Mouse (Mus musculus) stomach, postnatal 0 days (tissue): ENCODE measurements around the gene Gpn3. TPM values are rescaled to one million over a fixed set of nuclear protein-coding genes. Genes with fewer than 3 reads are reported as not detected.
A peak's percentile ranks its signal among the peaks of the same experiment; 100 is the strongest.

Source experiments
- ATAC-seq: fragments of 200-750 bp; cut with Nextera tagmentation; 2 replicates; pipeline ENCODE4 v1.8.0; 2017; ENCODE audit not compliant: low FRiP score, low TSS enrichment
- DNase-seq: peaks from one replicate; pipeline ENCODE4 v3.0.0-alpha.2; 2016; ENCODE audit warnings: low spot score
- H3K27ac ChIP-seq: fragments of 300-500 bp; sonication (generic); replicated peaks from 2 replicates; pipeline ENCODE4 v1.5.1; 2014; ENCODE audit warnings: mild to moderate bottlenecking, control low read depth
- H3K27me3 ChIP-seq: fragments of 300-500 bp; sonication (generic); 2 replicates; pipeline ENCODE4 v1.6.1; 2014; ENCODE audit warnings: low read length; ENCODE audit not compliant: control insufficient read depth, insufficient read depth
- H3K36me3 ChIP-seq: fragments of 300-500 bp; sonication (generic); 2 replicates; pipeline ENCODE4 v1.6.1; 2014; ENCODE audit warnings: low read length, mixed read lengths; ENCODE audit not compliant: control insufficient read depth, insufficient read depth
- H3K4me1 ChIP-seq: fragments of 300-500 bp; sonication (generic); replicated peaks from 2 replicates; pipeline ENCODE4 v1.6.1; 2014; ENCODE audit warnings: antibody characterized with exemption; ENCODE audit not compliant: control insufficient read depth, insufficient read depth
- H3K4me2 ChIP-seq: fragments of 300-500 bp; sonication (generic); replicated peaks from 2 replicates; pipeline ENCODE4 v1.6.1; 2014; ENCODE audit warnings: low read depth, mild to moderate bottlenecking, control low read depth, moderate library complexity
- H3K4me3 ChIP-seq: fragments of 300-500 bp; sonication (generic); 2 replicates; pipeline ENCODE4 v1.5.1; 2014; ENCODE audit warnings: low read depth, low read length, control low read depth
- H3K9ac ChIP-seq: fragments of 300-500 bp; sonication (generic); 2 replicates; pipeline ENCODE4 v1.6.1; 2014; ENCODE audit warnings: mild to moderate bottlenecking, low read length, control low read depth, mixed read lengths
- H3K9me3 ChIP-seq: fragments of 300-500 bp; sonication (generic); 2 replicates; pipeline ENCODE4 v1.6.1; 2016; ENCODE audit warnings: low read length; ENCODE audit not compliant: control insufficient read depth
- CTCF ChIP-seq: IDR thresholded peaks from 2 replicates; pipeline ENCODE4 v1.5.1; 2016; ENCODE audit warnings: antibody characterized with exemption, low read depth, mild to moderate bottlenecking, moderate library complexity
- EP300 ChIP-seq: optimal IDR thresholded peaks from 2 replicates; pipeline ENCODE3; 2016; ENCODE audit warnings: antibody characterized with exemption
- WGBS: fragments of 180-500 bp; shearing (Covaris S2); extraction: QIAGEN DNeasy Blood & Tissue Kit; methylation state at CpG from one replicate; pipeline ENCODE4 v1.1.7; 2014; 5-methylcytosine and 5-hydroxymethylcytosine counted together
- polyA plus RNA-seq: library from polyadenylated mRNA; unstranded; fragments of >200 nt; fragmentation: Nextera tagmentation; extraction: Ambion mirVana; gene quantifications from 2 replicates; pipeline ENCODE4 v1.2.1, GENCODE M21; 2015

The Gpn3 gene
- polyA plus RNA-seq, 1 experiment from 2014 or later, result 41.5 TPM

- no peak overlapping the region for H3K9ac ChIP-seq
- no peak overlapping the region for H3K4me2 ChIP-seq
- peaks cover 11% of the 10 kb centered on the region for H3K36me3 ChIP-seq
- H3K27me3 ChIP-seq, result no peaks in the 10 kb centered on the region
- peaks cover 3% of the 10 kb centered on the region; the same call in 1 of the 2 replicates for H3K4me1 ChIP-seq
- H3K9me3 ChIP-seq, result no peaks in the 10 kb centered on the region
- ATAC-seq (no peak), DNase-seq (no peak)
- TF ChIP-seq CTCF, result no peak
- TF ChIP-seq EP300, result no peak
- H3K27ac ChIP-seq, result no peak overlapping the region; the same call in 1 of the 2 replicates
- no peak overlapping the region for H3K4me3 ChIP-seq
- WGBS, result 90% methylated on average over 8 of the region's 8 CpGs
Measured at GRCm38 (mm10) chr5:122397495-122397894, 25.8 kb downstream of the Gpn3 start.

DNA sequence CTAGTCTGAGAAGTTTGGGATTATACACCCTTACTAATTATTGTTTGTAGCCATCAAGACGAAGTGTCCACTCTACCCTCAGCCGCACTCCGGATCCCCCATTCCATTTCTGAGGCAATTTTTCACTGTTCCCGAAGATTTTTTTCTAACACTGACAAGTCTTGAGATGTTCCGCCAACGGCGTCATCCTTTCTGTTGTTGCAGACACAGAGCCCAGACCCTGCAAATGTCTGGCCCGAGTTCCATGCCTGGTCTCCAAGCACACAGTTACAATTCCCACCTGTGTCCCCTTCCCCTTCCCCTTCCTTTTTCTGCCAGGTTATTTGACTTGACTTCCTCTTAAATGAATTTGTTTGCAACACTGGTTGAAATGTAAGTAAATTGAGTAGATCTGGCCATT, 28.2 kb downstream of the Gpn3 start:
- Histone ChIP-seq H3K4me3 (no peak overlapping the region), H3K9ac (no peak overlapping the region), H3K4me1 (no peaks in the 10 kb centered on the region), H3K4me2 (no peak overlapping the region), H3K9me3 (no peaks in the 10 kb centered on the region), H3K27me3 (no peaks in the 10 kb centered on the region), H3K36me3 (peaks cover 29% of the 10 kb centered on the region), H3K27ac (no peak overlapping the region)
- TF ChIP-seq CTCF (no peak), EP300 (no peak)
- DNase-seq, result no peak
- WGBS, result 74% methylated on average over 8 of the region's 8 CpGs
- no peak for ATAC-seq

DNA sequence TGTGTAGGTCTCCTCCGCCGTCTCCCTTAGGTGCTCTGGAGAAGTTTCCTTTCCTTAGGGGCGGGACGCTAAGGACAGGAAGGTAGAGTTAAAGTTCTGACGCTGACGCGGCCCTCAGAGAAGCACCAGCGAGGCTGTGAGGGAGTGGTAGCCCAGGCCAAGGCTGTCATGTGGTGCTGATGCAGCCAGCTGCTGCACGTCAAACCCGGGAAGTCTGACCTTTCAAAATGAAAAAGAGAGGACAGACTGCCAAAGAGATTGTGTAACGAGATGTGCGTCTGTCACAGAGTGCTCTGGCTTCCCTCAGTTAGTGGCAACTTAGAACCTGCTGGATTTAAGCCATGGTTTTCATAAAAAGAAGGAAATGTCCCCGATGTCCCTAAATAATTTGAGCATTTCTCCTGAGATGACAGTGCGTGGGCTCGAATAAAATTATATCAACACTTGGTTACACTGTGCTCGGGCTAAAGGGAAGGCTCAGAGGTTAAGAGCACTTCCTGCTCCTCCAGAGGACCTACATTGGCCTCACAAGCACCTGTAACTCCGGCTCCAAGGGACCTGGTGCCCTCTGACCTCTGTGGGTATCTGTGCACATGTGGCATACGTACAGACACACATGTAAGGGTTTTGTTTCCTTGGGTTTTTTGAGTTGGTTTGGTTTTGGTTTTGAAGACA, 29.1 kb downstream of the Gpn3 start:
- H3K27me3 ChIP-seq, result no peaks in the 10 kb centered on the region
- ATAC-seq (peak; percentile 59), DNase-seq (peak; percentile 32)
- TF ChIP-seq EP300, result peak; percentile 45
- TF ChIP-seq CTCF, result no peak
- no peaks in the 10 kb centered on the region for H3K9me3 ChIP-seq
- H3K4me1 ChIP-seq, result no peaks in the 10 kb centered on the region
- peaks cover 36% of the 10 kb centered on the region for H3K36me3 ChIP-seq
- WGBS, result 47% methylated on average over 18 of the region's 18 CpGs
- H3K4me2 ChIP-seq, result no peak overlapping the region
- H3K4me3 ChIP-seq, result no peak overlapping the region
- no peak overlapping the region for H3K9ac ChIP-seq
- peak overlapping the region; percentile 58; the same call in 1 of the 2 replicates for H3K27ac ChIP-seq

DNA sequence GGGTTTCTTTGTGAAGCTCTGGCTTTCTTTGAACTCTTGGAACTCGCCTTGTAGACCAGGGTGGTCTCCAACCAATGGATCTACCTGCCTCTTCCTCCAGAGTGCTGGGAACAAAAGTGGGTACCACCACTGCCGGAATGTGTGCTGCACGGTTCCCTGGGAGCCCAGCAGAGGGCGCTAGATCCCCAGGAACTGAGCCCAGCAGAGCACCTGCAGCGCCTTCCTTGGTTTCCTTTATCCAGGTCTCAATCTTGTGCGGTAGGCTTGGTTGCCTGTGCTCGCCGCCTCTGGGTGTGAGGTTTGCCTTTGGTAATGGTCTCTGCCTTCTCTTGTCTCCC, 29.6 kb downstream of the Gpn3 start:
- TF ChIP-seq CTCF (peak; percentile 96), EP300 (no peak)
- Histone ChIP-seq H3K36me3 (peaks cover 37% of the 10 kb centered on the region), H3K4me3 (no peak overlapping the region), H3K27ac (no peak overlapping the region), H3K4me2 (no peak overlapping the region), H3K4me1 (no peaks in the 10 kb centered on the region), H3K9ac (no peak overlapping the region), H3K27me3 (no peaks in the 10 kb centered on the region), H3K9me3 (no peaks in the 10 kb centered on the region)
- peak; percentile 80 for DNase-seq
- peak; percentile 48; the same call in 1 of the 2 replicates for ATAC-seq
- 27% methylated on average over 8 of the region's 8 CpGs for WGBS

DNA sequence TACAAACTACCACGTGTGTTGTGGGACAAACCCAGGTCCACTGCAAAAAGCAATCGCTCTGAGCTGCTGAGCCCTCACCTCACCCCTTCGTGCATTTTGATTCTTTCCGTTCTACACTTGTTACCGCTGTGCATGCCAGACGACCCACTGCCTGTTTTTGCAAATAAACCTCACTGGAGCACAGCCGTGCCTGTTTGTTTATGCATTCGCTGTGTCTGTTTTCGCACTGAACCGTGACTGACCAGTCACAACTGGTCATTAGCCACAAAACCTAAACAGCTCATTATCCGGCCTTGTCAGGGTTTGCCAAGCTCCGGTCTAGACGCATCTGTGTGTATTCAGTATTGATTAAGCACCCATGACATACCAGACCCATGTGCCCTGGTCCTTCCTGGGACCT, 30.5 kb downstream of the Gpn3 start:
- H3K4me3 ChIP-seq, result no peak overlapping the region
- no peak overlapping the region for H3K4me2 ChIP-seq
- no peaks in the 10 kb centered on the region for H3K9me3 ChIP-seq
- no peak overlapping the region for H3K27ac ChIP-seq
- no peaks in the 10 kb centered on the region for H3K27me3 ChIP-seq
- WGBS, result 78% methylated on average over 13 of the region's 13 CpGs
- DNase-seq (no peak), ATAC-seq (no peak)
- H3K36me3 ChIP-seq, result peaks cover 37% of the 10 kb centered on the region
- no peaks in the 10 kb centered on the region for H3K4me1 ChIP-seq
- H3K9ac ChIP-seq, result no peak overlapping the region
- TF ChIP-seq CTCF (no peak), EP300 (no peak)

- H3K27ac ChIP-seq, result no peak overlapping the region
- no peak for TF ChIP-seq EP300
- no peak for TF ChIP-seq CTCF
- DNase-seq (no peak), ATAC-seq (0 out of 2 replicates have a peak, but pooled peaks have one; percentile 28)
- H3K4me3 ChIP-seq, result no peak overlapping the region
- H3K36me3 ChIP-seq, result peaks cover 32% of the 10 kb centered on the region
- no peaks in the 10 kb centered on the region for H3K4me1 ChIP-seq
- H3K27me3 ChIP-seq, result no peaks in the 10 kb centered on the region
- no peak overlapping the region for H3K9ac ChIP-seq
- WGBS, result 79% methylated on average over 5 of the region's 5 CpGs
- no peaks in the 10 kb centered on the region for H3K9me3 ChIP-seq
- no peak overlapping the region for H3K4me2 ChIP-seq
Measured at GRCm38 (mm10) chr5:122402772-122403171, 31.1 kb downstream of the Gpn3 start.
